Comparison of ENCODE assay signal across 8 mouse cellular contexts in genomic region chr2:131209125-131209795, GRCm38 (mm10). TPM values are rescaled to one million over a fixed set of nuclear protein-coding genes. Genes with fewer than 3 reads are reported as not detected.
A peak's percentile ranks its signal among the peaks of the same experiment; 100 is the strongest.
DNase-seq lines count a peak whose midpoint lies in the region; ATAC-seq and TF ChIP-seq lines count a peak whose summit lies in the region.

No protein-coding gene starts in this region.

- 72% methylated on average over 4 of the region's 4 CpGs for WGBS in forebrain, postnatal 0 days
- 78% methylated on average over 4 of the region's 4 CpGs for WGBS in limb, embryonic 11.5 days
- 80% methylated on average over 4 of the region's 4 CpGs for WGBS in midbrain, embryonic 15.5 days

- H3K9ac ChIP-seq in ES-Bruce4 (ENCODE audit: low read depth, poor library complexity, severe bottlenecking): 0 out of 2 replicates have a peak overlapping the region, but pooled peaks have one; percentile 53
- peak overlapping the region; percentile 69 for H3K9ac ChIP-seq in forebrain, postnatal 0 days
- no peak overlapping the region; the same call in 1 of the 2 replicates for H3K9ac ChIP-seq in limb, embryonic 11.5 days (ENCODE audit: low read length)
- H3K9ac ChIP-seq in midbrain, embryonic 15.5 days: peak overlapping the region; percentile 65

- peak; percentile 1 for ATAC-seq in forebrain, postnatal 0 days
- ATAC-seq in limb, embryonic 11.5 days (ENCODE audit: insufficient number of reproducible peaks, low FRiP score, low TSS enrichment, low read depth): no peak
- no peak; the same call in 1 of the 2 replicates for ATAC-seq in midbrain, embryonic 15.5 days (replicated peaks)

- TF ChIP-seq EP300 in ES-Bruce4 (IDR thresholded peaks at IDR 0.05; ENCODE audit: insufficient read depth, low read depth, low read length): no peak

- H3K27me3 ChIP-seq in ES-Bruce4 (ENCODE audit: control insufficient read depth, insufficient read depth, low read length, poor library complexity, severe bottlenecking): no peaks in the 10 kb centered on the region
- no peaks in the 10 kb centered on the region for H3K27me3 ChIP-seq in forebrain, postnatal 0 days (ENCODE audit: insufficient read depth, low read length)
- no peaks in the 10 kb centered on the region for H3K27me3 ChIP-seq in limb, embryonic 11.5 days (ENCODE audit: control insufficient read depth, insufficient read depth, low read length)
- H3K27me3 ChIP-seq in midbrain, embryonic 15.5 days (replicated peaks): no peaks in the 10 kb centered on the region

- H3K36me3 ChIP-seq in ES-Bruce4 (ENCODE audit: control insufficient read depth, insufficient read depth, low read length, poor library complexity, severe bottlenecking): no peaks in the 10 kb centered on the region
- peaks cover 7% of the 10 kb centered on the region; the same call in 1 of the 2 replicates for H3K36me3 ChIP-seq in forebrain, postnatal 0 days (ENCODE audit: insufficient read depth)
- no peaks in the 10 kb centered on the region for H3K36me3 ChIP-seq in limb, embryonic 11.5 days (ENCODE audit: control insufficient read depth, insufficient read depth, low read length)
- H3K36me3 ChIP-seq in midbrain, embryonic 15.5 days (replicated peaks): no peaks in the 10 kb centered on the region

- H3K9me3 ChIP-seq in ES-Bruce4 (replicated peaks; ENCODE audit: control insufficient read depth, insufficient read depth, low read length, poor library complexity, severe bottlenecking): no peaks in the 10 kb centered on the region
- no peaks in the 10 kb centered on the region for H3K9me3 ChIP-seq in forebrain, postnatal 0 days (ENCODE audit: low read length)
- no peaks in the 10 kb centered on the region for H3K9me3 ChIP-seq in limb, embryonic 11.5 days (ENCODE audit: control insufficient read depth, low read length)
- no peaks in the 10 kb centered on the region for H3K9me3 ChIP-seq in midbrain, embryonic 15.5 days

- no peak overlapping the region for H3K4me3 ChIP-seq in ES-Bruce4 (ENCODE audit: low read depth, low read length)
- H3K4me3 ChIP-seq in brown adipose tissue, adult 24 weeks (ENCODE audit: insufficient read depth, low read depth, low read length): no peak overlapping the region
- peak overlapping the region; percentile 58; the same call in 1 of the 2 replicates for H3K4me3 ChIP-seq in forebrain, postnatal 0 days (ENCODE audit: low read depth, low read length)
- peak overlapping the region; percentile 53 for H3K4me3 ChIP-seq in limb, embryonic 11.5 days (ENCODE audit: low read depth, low read length)
- peak overlapping the region; percentile 53 for H3K4me3 ChIP-seq in midbrain, embryonic 15.5 days

- peaks cover 2% of the 10 kb centered on the region for H3K4me1 ChIP-seq in ES-Bruce4 (ENCODE audit: control insufficient read depth, insufficient read depth, low read length)
- peaks cover 33% of the 10 kb centered on the region for H3K4me1 ChIP-seq in brown adipose tissue, adult 24 weeks (ENCODE audit: control insufficient read depth, insufficient read depth, insufficient read length, low read length)
- H3K4me1 ChIP-seq in forebrain, postnatal 0 days (ENCODE audit: insufficient read depth): 0 out of 2 replicates have a peak, but pooled peaks cover 9% of the 10 kb centered on the region
- 0 out of 2 replicates have a peak, but pooled peaks cover 4% of the 10 kb centered on the region for H3K4me1 ChIP-seq in limb, embryonic 11.5 days (ENCODE audit: control insufficient read depth, insufficient read depth, low read length)
- H3K4me1 ChIP-seq in midbrain, embryonic 15.5 days: peaks cover 21% of the 10 kb centered on the region

- TF ChIP-seq CTCF in ES-Bruce4 (IDR thresholded peaks at IDR 0.05; ENCODE audit: low read depth, low read length): no peak
- no peak for TF ChIP-seq CTCF in forebrain, postnatal 0 days (IDR thresholded peaks at IDR 0.05; ENCODE audit: low read depth)

- no peak for DNase-seq in forebrain, postnatal 0 days
- no peak for DNase-seq in limb, embryonic 11.5 days (ENCODE audit: low spot score)
- no peak for DNase-seq in frontal cortex, postnatal 14 days (ENCODE audit: low spot score in 2 of 2)
- no peak for DNase-seq in adrenal gland, postnatal 14 days
- no peak for DNase-seq in layer of hippocampus, postnatal 36 days

- no peak for TF ChIP-seq POLR2A in ES-Bruce4 (IDR thresholded peaks at IDR 0.05; ENCODE audit: insufficient read depth, low read length)

- H3K4me2 ChIP-seq in forebrain, postnatal 0 days (ENCODE audit: low read depth): peak overlapping the region; percentile 64
- H3K4me2 ChIP-seq in limb, embryonic 11.5 days (ENCODE audit: low read depth, severe bottlenecking): peak overlapping the region; percentile 66
- peak overlapping the region; percentile 60 for H3K4me2 ChIP-seq in midbrain, embryonic 15.5 days

- 0 out of 2 replicates have a peak overlapping the region, but pooled peaks have one; percentile 7 for H3K27ac ChIP-seq in ES-Bruce4 (ENCODE audit: insufficient read depth, low read length)
- peak overlapping the region; percentile 96 for H3K27ac ChIP-seq in brown adipose tissue, adult 24 weeks (replicated peaks; ENCODE audit: low read depth, low read length)
- H3K27ac ChIP-seq in forebrain, postnatal 0 days (ENCODE audit: low read depth, low read length): peak overlapping the region; percentile 84
- H3K27ac ChIP-seq in limb, embryonic 11.5 days (replicated peaks; ENCODE audit: low read depth, low read length): no peak overlapping the region
- H3K27ac ChIP-seq in midbrain, embryonic 15.5 days: peak overlapping the region; percentile 93

RNA-seq across cellular contexts. Expression of gene Ap5s1, which starts 2.4 kb away (rescaled TPM):
- 6.5 and 8.5 TPM in 2 replicates for polyA plus RNA-seq in ES-Bruce4 (2011; ENCODE audit: insufficient read depth, insufficient read length, low read depth, missing spikeins)
- polyA plus RNA-seq in brown adipose tissue, adult 24 weeks (2012; ENCODE audit: insufficient read depth, insufficient read length, missing spikeins): 15.9 and 26.0 TPM in 2 replicates
- total RNA-seq in forebrain, postnatal 0 days (2014; rRNA removed): 37.4 and 40.7 TPM in 2 replicates
- 36.1 and 36.8 TPM in 2 replicates for polyA plus RNA-seq in forebrain, postnatal 0 days (2015; fragmentation: Nextera tagmentation; extraction: Ambion mirVana)
- 25.3 and 27.3 TPM in 2 replicates for polyA plus RNA-seq in limb, embryonic 11.5 days (2014; fragmentation: Nextera tagmentation; extraction: Ambion mirVana)
- polyA plus RNA-seq in midbrain, embryonic 15.5 days (2015; fragmentation: Nextera tagmentation; extraction: Ambion mirVana): 36.5 and 37.5 TPM in 2 replicates
- total RNA-seq in adrenal gland, postnatal 14 days (2021): 17.3 and 17.7 TPM in 2 replicates
- 10 to 100 TPM; 22.2 to 25.7 TPM for total RNA-seq in layer of hippocampus, postnatal 36 days (2021)

RNA-seq across cellular contexts. Expression of gene Spef1, which starts 22.2 kb away (rescaled TPM):
- 1.2 and 2.0 TPM in 2 replicates for polyA plus RNA-seq in ES-Bruce4 (2011; ENCODE audit: insufficient read depth, insufficient read length, low read depth, missing spikeins)
- 5.3 and 9.2 TPM in 2 replicates for polyA plus RNA-seq in brown adipose tissue, adult 24 weeks (2012; ENCODE audit: insufficient read depth, insufficient read length, missing spikeins)
- 19.6 and 26.2 TPM in 2 replicates for total RNA-seq in forebrain, postnatal 0 days (2014; rRNA removed)
- 7.7 and 9.7 TPM in 2 replicates for polyA plus RNA-seq in forebrain, postnatal 0 days (2015; fragmentation: Nextera tagmentation; extraction: Ambion mirVana)
- polyA plus RNA-seq in limb, embryonic 11.5 days (2014; fragmentation: Nextera tagmentation; extraction: Ambion mirVana): 3.7 and 5.2 TPM in 2 replicates
- 10.6 and 11.3 TPM in 2 replicates for polyA plus RNA-seq in midbrain, embryonic 15.5 days (2015; fragmentation: Nextera tagmentation; extraction: Ambion mirVana)
- 7.0 and 7.5 TPM in 2 replicates for total RNA-seq in adrenal gland, postnatal 14 days (2021)
- total RNA-seq in layer of hippocampus, postnatal 36 days (2021): 10 to 100 TPM; 10.9 to 14.4 TPM

RNA-seq across cellular contexts. Expression of gene Cdc25b, which starts 22.5 kb away (rescaled TPM):
- polyA plus RNA-seq in ES-Bruce4 (2011; ENCODE audit: insufficient read depth, insufficient read length, low read depth, missing spikeins): 26.1 and 28.8 TPM in 2 replicates
- polyA plus RNA-seq in brown adipose tissue, adult 24 weeks (2012; ENCODE audit: insufficient read depth, insufficient read length, missing spikeins): 2.4 and 2.5 TPM in 2 replicates
- 10.6 and 11.7 TPM in 2 replicates for total RNA-seq in forebrain, postnatal 0 days (2014; rRNA removed)
- 12.4 and 15.2 TPM in 2 replicates for polyA plus RNA-seq in forebrain, postnatal 0 days (2015; fragmentation: Nextera tagmentation; extraction: Ambion mirVana)
- polyA plus RNA-seq in limb, embryonic 11.5 days (2014; fragmentation: Nextera tagmentation; extraction: Ambion mirVana): 48.7 and 49.6 TPM in 2 replicates
- polyA plus RNA-seq in midbrain, embryonic 15.5 days (2015; fragmentation: Nextera tagmentation; extraction: Ambion mirVana): 23.9 and 27.0 TPM in 2 replicates
- 16.1 and 17.8 TPM in 2 replicates for total RNA-seq in adrenal gland, postnatal 14 days (2021)
- 10 to 100 TPM; 16.0 to 20.1 TPM for total RNA-seq in layer of hippocampus, postnatal 36 days (2021)

RNA-seq across cellular contexts. Expression of gene Mavs, which starts 24.6 kb away (rescaled TPM):
- polyA plus RNA-seq in ES-Bruce4 (2011; ENCODE audit: insufficient read depth, insufficient read length, low read depth, missing spikeins): 16.7 and 20.3 TPM in 2 replicates
- polyA plus RNA-seq in brown adipose tissue, adult 24 weeks (2012; ENCODE audit: insufficient read depth, insufficient read length, missing spikeins): 57.1 and 83.3 TPM in 2 replicates
- total RNA-seq in forebrain, postnatal 0 days (2014; rRNA removed): 3.8 and 5.7 TPM in 2 replicates
- polyA plus RNA-seq in forebrain, postnatal 0 days (2015; fragmentation: Nextera tagmentation; extraction: Ambion mirVana): 3.5 and 5.0 TPM in 2 replicates
- polyA plus RNA-seq in limb, embryonic 11.5 days (2014; fragmentation: Nextera tagmentation; extraction: Ambion mirVana): 17.1 and 17.9 TPM in 2 replicates
- 5.7 and 7.6 TPM in 2 replicates for polyA plus RNA-seq in midbrain, embryonic 15.5 days (2015; fragmentation: Nextera tagmentation; extraction: Ambion mirVana)
- 44.8 and 45.4 TPM in 2 replicates for total RNA-seq in adrenal gland, postnatal 14 days (2021)
- 1 to 10 TPM; 6.5 to 6.8 TPM for total RNA-seq in layer of hippocampus, postnatal 36 days (2021)

RNA-seq across cellular contexts. Expression of gene Cenpb, which starts 29.4 kb away (rescaled TPM):
- 12.2 and 12.3 TPM in 2 replicates for polyA plus RNA-seq in ES-Bruce4 (2011; ENCODE audit: insufficient read depth, insufficient read length, low read depth, missing spikeins)
- polyA plus RNA-seq in brown adipose tissue, adult 24 weeks (2012; ENCODE audit: insufficient read depth, insufficient read length, missing spikeins): 78.2 and 99.0 TPM in 2 replicates
- 113 and 120 TPM in 2 replicates for total RNA-seq in forebrain, postnatal 0 days (2014; rRNA removed)
- 13.0 and 17.9 TPM in 2 replicates for polyA plus RNA-seq in forebrain, postnatal 0 days (2015; fragmentation: Nextera tagmentation; extraction: Ambion mirVana)
- 6.8 and 8.5 TPM in 2 replicates for polyA plus RNA-seq in limb, embryonic 11.5 days (2014; fragmentation: Nextera tagmentation; extraction: Ambion mirVana)
- 16.0 and 16.4 TPM in 2 replicates for polyA plus RNA-seq in midbrain, embryonic 15.5 days (2015; fragmentation: Nextera tagmentation; extraction: Ambion mirVana)
- 65.6 and 70.4 TPM in 2 replicates for total RNA-seq in adrenal gland, postnatal 14 days (2021)
- total RNA-seq in layer of hippocampus, postnatal 36 days (2021): 10 to 100 TPM; 73.9 to 76.5 TPM

Comparison
In these comparisons a context has a peak if more than half of its experiments do, and no peak if none do; other contexts are left out.
1. H3K4me3 ChIP-seq: peak in forebrain, postnatal 0 days (single experiment), limb, embryonic 11.5 days (single experiment) and midbrain, embryonic 15.5 days (single experiment); none in ES-Bruce4 (single experiment) and brown adipose tissue, adult 24 weeks (single experiment).
2. Peak in every context shown above with its lines, with median percentiles within 50 percentile points of each other: H3K4me2 ChIP-seq.